Mouse (Mus musculus) heart, postnatal 0 days (tissue): Measurements from ENCODE around the gene E130208F15Rik. TPM values are rescaled to one million over a fixed set of nuclear protein-coding genes. Genes with fewer than 3 reads are reported as not detected.

ENCODE experiments used
- ATAC-seq: fragments of 200-750 bp; cut with Nextera tagmentation; 2 replicates; pipeline ENCODE4 v1.8.0; 2017; ENCODE audit warnings: low read depth, moderate number of reproducible peaks, moderate library complexity; ENCODE audit not compliant: insufficient read depth
- DNase-seq: peaks from one replicate; pipeline ENCODE4 v3.0.0-alpha.2; 2016; ENCODE audit warnings: low spot score
- H3K27ac ChIP-seq: fragments of 300-500 bp; sonication (generic); 2 replicates; pipeline ENCODE4 v1.5.1; 2014; ENCODE audit warnings: low read depth, mild to moderate bottlenecking
- H3K27me3 ChIP-seq: fragments of 300-500 bp; sonication (generic); 2 replicates; pipeline ENCODE4 v1.6.1; 2014; ENCODE audit warnings: low read length, mixed read lengths; ENCODE audit not compliant: control insufficient read depth, insufficient read depth
- H3K36me3 ChIP-seq: fragments of 300-500 bp; sonication (generic); replicated peaks from 2 replicates; pipeline ENCODE4 v1.6.1; 2014; ENCODE audit warnings: low read length, mixed read lengths; ENCODE audit not compliant: control insufficient read depth, insufficient read depth
- H3K4me1 ChIP-seq: fragments of 300-500 bp; sonication (generic); 2 replicates; pipeline ENCODE4 v1.6.1; 2014; ENCODE audit warnings: antibody characterized with exemption; ENCODE audit not compliant: control insufficient read depth, insufficient read depth
- H3K4me2 ChIP-seq: fragments of 300-500 bp; sonication (generic); 2 replicates; pipeline ENCODE4 v1.6.1; 2014; ENCODE audit warnings: low read depth, mild to moderate bottlenecking, low read length, moderate library complexity
- H3K4me3 ChIP-seq: fragments of 300-500 bp; sonication (generic); 2 replicates; pipeline ENCODE4 v1.5.1; 2014; ENCODE audit warnings: low read depth, low read length
- H3K9ac ChIP-seq: fragments of 300-500 bp; sonication (generic); replicated peaks from 2 replicates; pipeline ENCODE4 v1.6.1; 2014; ENCODE audit warnings: low read depth, low read length, mixed read lengths
- H3K9me3 ChIP-seq: fragments of 300-500 bp; sonication (generic); replicated peaks from 2 replicates; pipeline ENCODE4 v1.6.1; 2016; ENCODE audit warnings: low read length; ENCODE audit not compliant: control insufficient read depth
- CTCF ChIP-seq: IDR thresholded peaks from 2 replicates; pipeline ENCODE4 v1.5.1; 2016; ENCODE audit warnings: antibody characterized with exemption, control low read depth, low read depth
- EP300 ChIP-seq: IDR thresholded peaks from 2 replicates; pipeline ENCODE4 v1.6.1; 2016; ENCODE audit warnings: antibody characterized with exemption, low read depth
- WGBS: fragments of 180-500 bp; shearing (Covaris S2); extraction: QIAGEN DNeasy Blood & Tissue Kit; methylation state at CpG from one replicate; pipeline ENCODE4 v1.1.7; 2014; 5-methylcytosine and 5-hydroxymethylcytosine counted together
- polyA plus RNA-seq: library from polyadenylated mRNA; unstranded; fragments of >200 nt; fragmentation: Nextera tagmentation; extraction: Ambion mirVana; gene quantifications from 2 replicates; pipeline ENCODE4 v1.2.1, GENCODE M21; 2015
- total RNA-seq: library from RNA; depleted of rRNA; stranded (reverse); fragments of >200 nt; gene quantifications from 2 replicates; pipeline ENCODE4 v1.2.3, GENCODE M21; 2014; ENCODE audit warnings: low replicate concordance

The E130208F15Rik gene
- total and polyA plus RNA-seq, 2 experiments from 2014 or later, result 0.46 to 2.6 TPM

GRCm38 (mm10) chr7:30336384-30336783 lies 14.8 kb downstream of the E130208F15Rik start:
- peaks cover 26% of the 10 kb centered on the region for H3K4me1 ChIP-seq
- peak; percentile 78 for DNase-seq
- H3K4me3 ChIP-seq, result no peak overlapping the region
- ATAC-seq, result no peak; the same call in 1 of the 2 replicates
- peaks cover 14% of the 10 kb centered on the region for H3K27me3 ChIP-seq
- H3K4me2 ChIP-seq, result 0 out of 2 replicates have a peak overlapping the region, but pooled peaks have one; percentile 12
- no peak overlapping the region for H3K9ac ChIP-seq
- no peak overlapping the region for H3K27ac ChIP-seq
- WGBS, result 3% methylated on average over 9 of the region's 9 CpGs
- no peak for TF ChIP-seq EP300
- peak; percentile 95 for TF ChIP-seq CTCF
- H3K9me3 ChIP-seq, result no peaks in the 10 kb centered on the region
- H3K36me3 ChIP-seq, result no peaks in the 10 kb centered on the region

- Histone ChIP-seq H3K4me1 (no peaks in the 10 kb centered on the region), H3K36me3 (no peaks in the 10 kb centered on the region), H3K27me3 (peaks cover 14% of the 10 kb centered on the region), H3K9me3 (no peaks in the 10 kb centered on the region), H3K27ac (no peak overlapping the region), H3K4me3 (no peak overlapping the region), H3K9ac (no peak overlapping the region), H3K4me2 (no peak overlapping the region)
- 67% methylated on average over 5 of the region's 5 CpGs for WGBS
- no peak for TF ChIP-seq CTCF
- no peak for TF ChIP-seq EP300
- no peak for ATAC-seq
- DNase-seq, result no peak
Observed at GRCm38 (mm10) chr7:30339432-30340109, 18.0 kb downstream of the E130208F15Rik start.

GRCm38 (mm10) chr7:30346635-30347379 lies 25.3 kb downstream of the E130208F15Rik start:
- H3K4me3 ChIP-seq, result no peak overlapping the region
- H3K4me2 ChIP-seq, result no peak overlapping the region
- no peaks in the 10 kb centered on the region for H3K4me1 ChIP-seq
- WGBS, result 21% methylated on average over 21 of the region's 21 CpGs
- no peak for TF ChIP-seq CTCF
- no peak for TF ChIP-seq EP300
- DNase-seq (no peak), ATAC-seq (no peak)
- peaks cover 41% of the 10 kb centered on the region for H3K27me3 ChIP-seq
- H3K9me3 ChIP-seq, result no peaks in the 10 kb centered on the region
- no peak overlapping the region for H3K27ac ChIP-seq
- no peak overlapping the region for H3K9ac ChIP-seq
- no peaks in the 10 kb centered on the region for H3K36me3 ChIP-seq

- Histone ChIP-seq H3K4me1 (no peaks in the 10 kb centered on the region), H3K27me3 (peaks cover 44% of the 10 kb centered on the region), H3K9ac (no peak overlapping the region), H3K36me3 (no peaks in the 10 kb centered on the region), H3K27ac (no peak overlapping the region), H3K4me3 (no peak overlapping the region), H3K4me2 (no peak overlapping the region), H3K9me3 (no peaks in the 10 kb centered on the region)
- ATAC-seq (0 out of 2 replicates have a peak, but pooled peaks have one; percentile 30), DNase-seq (no peak)
- 2% methylated on average over 30 of the region's 30 CpGs for WGBS
- peak; percentile 64 for TF ChIP-seq CTCF
- TF ChIP-seq EP300, result no peak
Observed at GRCm38 (mm10) chr7:30347828-30348227, 26.3 kb downstream of the E130208F15Rik start.

- 14% methylated on average over 6 of the region's 6 CpGs for WGBS
- Histone ChIP-seq H3K4me1 (no peaks in the 10 kb centered on the region), H3K27me3 (peaks cover 24% of the 10 kb centered on the region), H3K27ac (no peak overlapping the region), H3K9ac (no peak overlapping the region), H3K4me2 (no peak overlapping the region), H3K9me3 (no peaks in the 10 kb centered on the region), H3K36me3 (no peaks in the 10 kb centered on the region), H3K4me3 (no peak overlapping the region)
- DNase-seq (peak; percentile 46), ATAC-seq (no peak)
- TF ChIP-seq CTCF (peak; percentile 65), EP300 (no peak)
Observed at GRCm38 (mm10) chr7:30353279-30353822, 31.8 kb downstream of the E130208F15Rik start.
